Mouse (Mus musculus) hindbrain, postnatal 0 days (tissue): ENCODE measurements around the gene Hook1. TPM values are rescaled to one million over a fixed set of nuclear protein-coding genes. Genes with fewer than 3 reads are reported as not detected.
A peak's percentile ranks its signal among the peaks of the same experiment; 100 is the strongest.

Source experiments
- ATAC-seq: fragments of 200-750 bp; cut with Nextera tagmentation; 2 replicates; pipeline ENCODE4 v1.8.0; 2017; ENCODE audit warnings: mild to moderate bottlenecking, moderate TSS enrichment, moderate library complexity
- DNase-seq: peaks from one replicate; pipeline ENCODE4 v3.0.0-alpha.2; 2015; ENCODE audit warnings: low spot score
- H3K27ac ChIP-seq: fragments of 300-500 bp; sonication (generic); 2 replicates; pipeline ENCODE4 v1.5.1; 2014; ENCODE audit warnings: mild to moderate bottlenecking
- H3K27me3 ChIP-seq: fragments of 300-500 bp; sonication (generic); 2 replicates; pipeline ENCODE4 v1.6.1; 2014; ENCODE audit warnings: low read length, mixed read lengths; ENCODE audit not compliant: insufficient read depth
- H3K36me3 ChIP-seq: fragments of 300-500 bp; sonication (generic); 2 replicates; pipeline ENCODE4 v1.6.1; 2014; ENCODE audit warnings: low read length, mixed read lengths; ENCODE audit not compliant: insufficient read depth
- H3K4me1 ChIP-seq: fragments of 300-500 bp; sonication (generic); 2 replicates; pipeline ENCODE4 v1.6.1; 2014; ENCODE audit warnings: antibody characterized with exemption, low read length, mixed read lengths; ENCODE audit not compliant: insufficient read depth
- H3K4me2 ChIP-seq: fragments of 300-500 bp; sonication (generic); 2 replicates; pipeline ENCODE4 v1.6.1; 2014; ENCODE audit warnings: low read depth, mild to moderate bottlenecking, low read length, moderate library complexity, mixed read lengths
- H3K4me3 ChIP-seq: fragments of 300-500 bp; sonication (generic); 2 replicates; pipeline ENCODE4 v1.5.1; 2014; ENCODE audit warnings: low read length
- H3K9ac ChIP-seq: fragments of 300-500 bp; sonication (generic); replicated peaks from 2 replicates; pipeline ENCODE4 v1.6.1; 2014; ENCODE audit warnings: mild to moderate bottlenecking, low read length, moderate library complexity, mixed read lengths
- H3K9me3 ChIP-seq: fragments of 300-500 bp; sonication (generic); 2 replicates; pipeline ENCODE4 v1.6.1; 2016; ENCODE audit warnings: low read length, mixed read lengths
- CTCF ChIP-seq: IDR thresholded peaks from 2 replicates; pipeline ENCODE4 v1.5.1; 2016; ENCODE audit warnings: antibody characterized with exemption, control low read depth, low read depth
- WGBS: fragments of 180-500 bp; shearing (Covaris S2); extraction: QIAGEN DNeasy Blood & Tissue Kit; methylation state at CpG from one replicate; pipeline ENCODE4 v1.1.7; 2014; 5-methylcytosine and 5-hydroxymethylcytosine counted together
- polyA plus RNA-seq: library from polyadenylated mRNA; unstranded; fragments of >200 nt; fragmentation: Nextera tagmentation; extraction: Ambion mirVana; gene quantifications from 2 replicates; pipeline ENCODE4 v1.2.1, GENCODE M21; 2015
- total RNA-seq: library from RNA; depleted of rRNA; stranded (reverse); fragments of >200 nt; gene quantifications from 2 replicates; pipeline ENCODE4 v1.2.3, GENCODE M21; 2014; rRNA removed

Gene Hook1
- total and polyA plus RNA-seq, 2 experiments from 2014 or later = 30.4 to 54.1 TPM

DNA sequence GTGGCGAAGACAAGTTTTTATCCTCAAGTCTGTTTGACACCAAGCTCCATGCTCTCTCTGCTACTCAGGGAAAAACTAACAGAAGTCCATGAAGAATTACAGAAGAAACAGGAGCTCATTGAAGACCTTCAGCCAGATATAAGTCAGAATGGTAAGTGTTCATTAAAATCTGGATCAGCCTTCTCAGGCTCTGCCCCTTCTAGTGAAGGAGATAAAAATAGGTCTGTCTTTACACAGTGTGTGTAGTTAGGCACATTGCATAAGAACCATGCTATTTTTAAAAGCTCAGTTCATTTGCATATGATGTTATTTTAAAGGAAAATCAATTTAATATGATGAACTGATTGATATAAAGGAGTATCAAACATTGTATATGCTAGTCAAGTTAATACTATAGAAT is 49.8 kb downstream of the Hook1 start:
- WGBS = 96% methylated on average over 1 of the region's 1 CpGs
- no peaks in the 10 kb centered on the region for H3K9me3 ChIP-seq
- H3K4me1 ChIP-seq = no peaks in the 10 kb centered on the region
- H3K9ac ChIP-seq = no peak overlapping the region
- DNase-seq (no peak), ATAC-seq (no peak)
- H3K27ac ChIP-seq = no peak overlapping the region
- TF ChIP-seq CTCF = no peak
- H3K4me3 ChIP-seq = no peak overlapping the region
- H3K27me3 ChIP-seq = no peaks in the 10 kb centered on the region
- H3K36me3 ChIP-seq = peaks cover 11% of the 10 kb centered on the region; the same call in 1 of the 2 replicates
- H3K4me2 ChIP-seq = no peak overlapping the region

DNA sequence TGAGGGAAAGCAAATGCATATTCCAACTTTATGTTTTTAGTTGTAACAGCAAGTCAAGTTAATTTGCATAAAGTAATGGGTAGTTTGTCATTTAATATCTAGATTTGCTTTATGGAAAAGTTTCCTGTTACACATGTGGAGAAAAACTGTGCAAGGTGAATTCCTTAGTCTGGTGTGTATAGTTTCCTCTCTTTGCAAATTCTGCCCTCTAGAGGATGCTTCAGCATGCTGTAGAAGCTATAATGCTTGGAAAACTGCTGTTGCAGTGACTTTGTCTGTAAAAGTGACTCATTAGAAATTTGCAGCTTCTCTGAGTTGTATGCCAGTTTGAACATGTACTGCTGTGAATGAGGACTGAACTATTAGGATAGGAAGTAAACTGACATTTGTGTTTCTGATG is 55.8 kb downstream of the Hook1 start:
- Histone ChIP-seq H3K9ac (no peak overlapping the region), H3K4me1 (0 out of 2 replicates have a peak, but pooled peaks cover under 1% of the 10 kb centered on the region), H3K36me3 (peaks cover 5% of the 10 kb centered on the region; the same call in 1 of the 2 replicates), H3K27me3 (no peaks in the 10 kb centered on the region), H3K9me3 (no peaks in the 10 kb centered on the region), H3K4me3 (no peak overlapping the region), H3K4me2 (no peak overlapping the region), H3K27ac (no peak overlapping the region)
- TF ChIP-seq CTCF = peak; percentile 64
- ATAC-seq = peak; percentile 40; the same call in 1 of the 2 replicates
- peak; percentile 45 for DNase-seq

DNA sequence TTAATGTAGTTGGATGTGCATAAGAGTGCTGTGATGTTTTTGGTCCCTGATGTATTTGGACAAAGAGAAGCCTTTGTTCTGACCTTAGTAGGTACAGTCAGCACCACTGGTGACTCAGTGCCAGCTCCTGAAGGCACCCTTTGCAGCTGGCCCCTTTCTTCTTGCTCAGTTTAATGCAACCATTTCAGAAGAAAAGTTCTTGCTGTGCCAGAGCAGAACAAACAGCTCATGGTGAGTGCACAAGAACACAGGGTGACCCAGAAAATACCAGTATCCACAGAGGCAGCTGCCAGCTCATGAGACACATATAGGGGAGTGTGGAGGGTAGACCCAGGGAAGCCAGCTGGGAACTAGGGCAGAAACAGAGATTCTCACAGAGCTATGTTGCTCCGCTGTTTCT is 61.4 kb downstream of the Hook1 start:
- no peak overlapping the region for H3K4me2 ChIP-seq
- peak; percentile 52 for DNase-seq
- H3K27ac ChIP-seq = 0 out of 2 replicates have a peak overlapping the region, but pooled peaks have one; percentile 48
- no peaks in the 10 kb centered on the region for H3K9me3 ChIP-seq
- 0 out of 2 replicates have a peak, but pooled peaks cover 6% of the 10 kb centered on the region for H3K4me1 ChIP-seq
- no peaks in the 10 kb centered on the region; the same call in 1 of the 2 replicates for H3K36me3 ChIP-seq
- no peak overlapping the region for H3K9ac ChIP-seq
- peak; percentile 94 for ATAC-seq
- no peak overlapping the region for H3K4me3 ChIP-seq
- TF ChIP-seq CTCF = no peak
- WGBS = 48% methylated on average over 1 of the region's 1 CpGs
- no peaks in the 10 kb centered on the region for H3K27me3 ChIP-seq

DNA sequence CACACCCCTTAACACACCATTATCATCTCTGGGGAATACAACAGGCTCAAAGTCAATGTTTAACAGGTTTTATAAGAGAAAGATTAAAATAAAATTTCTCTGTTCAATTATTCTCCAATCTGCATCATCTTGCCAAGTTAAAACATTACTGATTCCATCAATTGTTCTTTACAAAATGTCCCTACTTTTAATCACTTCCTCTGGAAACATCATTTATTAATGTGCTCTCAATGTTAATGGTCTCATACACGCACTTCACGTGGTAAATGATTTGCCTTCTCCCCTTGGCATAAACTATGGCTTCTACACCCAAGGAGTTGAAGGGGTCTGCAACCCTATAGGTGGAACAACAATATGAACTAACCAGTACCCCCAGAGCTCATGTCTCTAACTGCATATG is 93.1 kb downstream of the Hook1 start:
- H3K27ac ChIP-seq = no peak overlapping the region
- WGBS = 88% methylated on average over 2 of the region's 2 CpGs
- DNase-seq (no peak), ATAC-seq (no peak)
- TF ChIP-seq CTCF = no peak
- no peak overlapping the region for H3K4me2 ChIP-seq
- no peaks in the 10 kb centered on the region for H3K9me3 ChIP-seq
- no peaks in the 10 kb centered on the region for H3K27me3 ChIP-seq
- H3K4me1 ChIP-seq = no peaks in the 10 kb centered on the region
- no peak overlapping the region for H3K9ac ChIP-seq
- H3K4me3 ChIP-seq = no peak overlapping the region
- no peaks in the 10 kb centered on the region for H3K36me3 ChIP-seq

DNA sequence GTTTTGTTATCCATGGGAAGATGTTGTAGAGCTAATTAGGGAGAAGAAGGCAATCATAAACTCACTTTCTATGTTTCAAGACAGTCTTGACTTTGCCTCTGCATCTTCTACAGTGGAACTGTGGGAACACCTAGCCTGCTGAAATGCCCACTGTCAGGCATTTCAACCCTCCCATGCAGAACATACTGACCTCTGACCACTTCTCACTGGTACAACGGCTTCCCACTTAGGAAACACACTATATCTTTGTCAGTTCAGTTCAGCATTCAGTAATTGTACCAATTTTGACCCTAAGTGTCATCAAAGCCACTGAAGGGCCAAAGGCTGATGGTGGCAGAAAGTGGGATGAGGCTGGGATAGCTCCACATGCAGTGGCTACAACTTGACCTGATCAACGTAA is 95.0 kb downstream of the Hook1 start:
- no peak for ATAC-seq
- TF ChIP-seq CTCF = no peak
- 83% methylated on average over 2 of the region's 2 CpGs for WGBS
- no peak overlapping the region for H3K4me3 ChIP-seq
- H3K36me3 ChIP-seq = no peaks in the 10 kb centered on the region
- H3K27ac ChIP-seq = no peak overlapping the region
- no peaks in the 10 kb centered on the region for H3K4me1 ChIP-seq
- H3K4me2 ChIP-seq = no peak overlapping the region
- no peak overlapping the region for H3K9ac ChIP-seq
- no peaks in the 10 kb centered on the region for H3K9me3 ChIP-seq
- H3K27me3 ChIP-seq = no peaks in the 10 kb centered on the region
- DNase-seq = no peak

Other genes starting within 250 kb of the Hook1 start
- 0.68 and 0.79 TPM in 2 replicates for gene Cyp2j13, start 110.3 kb downstream of the Hook1 start, total RNA-seq
- gene Cyp2j13, start 110.3 kb downstream of the Hook1 start, polyA plus RNA-seq = 0.14 TPM in 1 of 2 replicates, not detected in the other
- not detected in 2 replicates for gene Cyp2j12, start 173.9 kb downstream of the Hook1 start, total RNA-seq
- gene Cyp2j12, start 173.9 kb downstream of the Hook1 start, polyA plus RNA-seq = not detected in 2 replicates